Mouse (Mus musculus) cerebellum, postnatal 10 days (tissue): Measurements from ENCODE around the gene Gdnf.

Source experiments
- DNase-seq, 2 experiments: peaks; one replicate each; pipeline ENCODE4 v3.0.0; 2021; ENCODE audit warnings: mixed read lengths in 2 of 2

Gene Gdnf

GRCm38 (mm10) chr15:7810556-7811252 is at the start of gene Gdnf:
Gene Gdnf, plus strand, starts transcription at chr15:7810846.
- DNase-seq: peak; percentile 52 to 53

GRCm38 (mm10) chr15:7767166-7767565 is 43.5 kb upstream of the Gdnf start:
- DNase-seq: no peak

- DNase-seq: no peak
Observed at GRCm38 (mm10) chr15:7772983-7773382, 37.7 kb upstream of the Gdnf start.

GRCm38 (mm10) chr15:7781517-7781916 is 29.1 kb upstream of the Gdnf start:
- no peak for DNase-seq

GRCm38 (mm10) chr15:7809841-7810391 is 730 bp upstream of the Gdnf start:
- DNase-seq: peak; percentile 40 to 51

GRCm38 (mm10) chr15:7811253-7811625 is 593 bp downstream of the Gdnf start:
- DNase-seq: no peak

GRCm38 (mm10) chr15:7811856-7812733 is 1.4 kb downstream of the Gdnf start:
- DNase-seq: no peak

GRCm38 (mm10) chr15:7812872-7813530 is 2.4 kb downstream of the Gdnf start:
- DNase-seq: peak; percentile 92 to 93

GRCm38 (mm10) chr15:7813531-7814370 is 3.1 kb downstream of the Gdnf start:
- peak; percentile 58 to 59 for DNase-seq

- peak in 1 of 2 experiments; percentile 9 for DNase-seq
Observed at GRCm38 (mm10) chr15:7814371-7814680, 3.7 kb downstream of the Gdnf start.

- peak in 1 of 2 experiments; percentile 38 for DNase-seq
Observed at GRCm38 (mm10) chr15:7814917-7815316, 4.3 kb downstream of the Gdnf start.

- DNase-seq: peak; percentile 31 to 34
Observed at GRCm38 (mm10) chr15:7815521-7815944, 4.9 kb downstream of the Gdnf start.

GRCm38 (mm10) chr15:7823886-7824285 is 13.2 kb downstream of the Gdnf start:
- peak; percentile 70 to 80 for DNase-seq

- peak; percentile 83 to 89 for DNase-seq
Observed at GRCm38 (mm10) chr15:7825530-7825929, 14.9 kb downstream of the Gdnf start.

GRCm38 (mm10) chr15:7835404-7835803 is 24.8 kb downstream of the Gdnf start:
- DNase-seq: no peak

- DNase-seq: peak in 1 of 2 experiments; percentile 8
Observed at GRCm38 (mm10) chr15:7838060-7838920, 27.6 kb downstream of the Gdnf start.

GRCm38 (mm10) chr15:7838921-7839309 is 28.3 kb downstream of the Gdnf start:
- DNase-seq: peak; percentile 50 to 57

GRCm38 (mm10) chr15:7841664-7842063 is 31.0 kb downstream of the Gdnf start:
- DNase-seq: no peak

GRCm38 (mm10) chr15:7842398-7842797 is 31.8 kb downstream of the Gdnf start:
- DNase-seq: no peak

- DNase-seq: no peak
Observed at GRCm38 (mm10) chr15:7857418-7857817, 46.8 kb downstream of the Gdnf start.

- DNase-seq: no peak
Observed at GRCm38 (mm10) chr15:7858841-7859240, 48.2 kb downstream of the Gdnf start.
